Mouse (Mus musculus) midbrain, embryonic 14.5 days (tissue): Measurements from ENCODE around the gene Hyal1. TPM values are rescaled to one million over a fixed set of nuclear protein-coding genes. Genes with fewer than 3 reads are reported as not detected.

ENCODE experiments used
- ATAC-seq: fragments of 200-750 bp; cut with Nextera tagmentation; 2 replicates; pipeline ENCODE4 v1.8.0; 2017; ENCODE audit warnings: moderate number of reproducible peaks, moderate library complexity; ENCODE audit not compliant: low FRiP score, low TSS enrichment
- DNase-seq: peaks from one replicate; pipeline ENCODE4 v3.0.0-alpha.2; 2015
- H3K27ac ChIP-seq: fragments of 300-500 bp; sonication (generic); replicated peaks from 2 replicates; pipeline ENCODE4 v1.5.1; 2014; ENCODE audit warnings: mild to moderate bottlenecking, low read depth, low read length, moderate library complexity
- H3K27me3 ChIP-seq: fragments of 300-500 bp; sonication (generic); 2 replicates; pipeline ENCODE4 v1.6.1; 2014; ENCODE audit warnings: low read length, control low read depth, mixed read lengths; ENCODE audit not compliant: control insufficient read depth, insufficient read depth
- H3K36me3 ChIP-seq: fragments of 300-500 bp; sonication (generic); 2 replicates; pipeline ENCODE4 v1.6.1; 2014; ENCODE audit warnings: low read length, control low read depth; ENCODE audit not compliant: control insufficient read depth, insufficient read depth
- H3K4me1 ChIP-seq: fragments of 300-500 bp; sonication (generic); 2 replicates; pipeline ENCODE4 v1.6.1; 2014; ENCODE audit warnings: mild to moderate bottlenecking, antibody characterized with exemption, low read length, control low read depth; ENCODE audit not compliant: control insufficient read depth, insufficient read depth
- H3K4me2 ChIP-seq: fragments of 300-500 bp; sonication (generic); 2 replicates; pipeline ENCODE4 v1.6.1; 2014; ENCODE audit warnings: mild to moderate bottlenecking, low read length, moderate library complexity
- H3K4me3 ChIP-seq: fragments of 300-500 bp; sonication (generic); replicated peaks from 2 replicates; pipeline ENCODE4 v1.5.1; 2014; ENCODE audit warnings: low read depth, low read length
- H3K9ac ChIP-seq: fragments of 300-500 bp; sonication (generic); replicated peaks from 2 replicates; pipeline ENCODE4 v1.6.1; 2014; ENCODE audit warnings: mild to moderate bottlenecking, low read length, moderate library complexity
- H3K9me3 ChIP-seq: fragments of 300-500 bp; sonication (generic); 2 replicates; pipeline ENCODE4 v1.6.1; 2016; ENCODE audit warnings: low read length, control low read depth, mixed read lengths; ENCODE audit not compliant: control insufficient read depth
- WGBS: fragments of 180-500 bp; shearing (Covaris S2); extraction: QIAGEN DNeasy Blood & Tissue Kit; methylation state at CpG from one replicate; pipeline ENCODE4 v1.1.7; 2014; 5-methylcytosine and 5-hydroxymethylcytosine counted together
- polyA plus RNA-seq: library from polyadenylated mRNA; unstranded; fragments of >200 nt; fragmentation: Nextera tagmentation; extraction: Ambion mirVana; gene quantifications from 2 replicates; pipeline ENCODE4 v1.2.1, GENCODE M21; 2014

Gene Hyal1
- polyA plus RNA-seq, 1 experiment from 2014 or later = 3.4 TPM

- ATAC-seq = no peak
- no peak for DNase-seq
- Histone ChIP-seq H3K27me3 (no peaks in the 10 kb centered on the region), H3K4me1 (no peaks in the 10 kb centered on the region), H3K27ac (no peak overlapping the region), H3K36me3 (peaks cover 42% of the 10 kb centered on the region), H3K9me3 (no peaks in the 10 kb centered on the region), H3K4me3 (no peak overlapping the region), H3K9ac (no peak overlapping the region), H3K4me2 (no peak overlapping the region)
- 79% methylated on average over 8 of the region's 8 CpGs for WGBS
These were observed 17.7 kb downstream of the Hyal1 start for GRCm38 (mm10) chr9:107594281-107595062.

GRCm38 (mm10) chr9:107596619-107597569, 20.2 kb downstream of the Hyal1 start:
- no peaks in the 10 kb centered on the region for H3K9me3 ChIP-seq

GRCm38 (mm10) chr9:107598385-107598784, 21.7 kb downstream of the Hyal1 start:
- ATAC-seq (no peak), DNase-seq (no peak)
- Histone ChIP-seq H3K4me3 (no peak overlapping the region), H3K27me3 (no peaks in the 10 kb centered on the region), H3K4me1 (0 out of 2 replicates have a peak, but pooled peaks cover 5% of the 10 kb centered on the region), H3K9ac (no peak overlapping the region), H3K27ac (no peak overlapping the region), H3K9me3 (no peaks in the 10 kb centered on the region), H3K36me3 (peaks cover 10% of the 10 kb centered on the region; the same call in 1 of the 2 replicates), H3K4me2 (no peak overlapping the region)
- WGBS = 86% methylated on average over 5 of the region's 5 CpGs

More at GRCm38 (mm10) chr9:107596619-107597569, 20.2 kb downstream of the Hyal1 start:
- whole genome bisulfite sequencing = 90% methylated on average over 11 of the region's 11 CpGs
- no peaks in the 10 kb centered on the region for H3K27me3 ChIP-seq
- no peak overlapping the region for H3K27ac ChIP-seq
- H3K4me3 ChIP-seq = no peak overlapping the region
- no peak for ATAC-seq
- no peak overlapping the region for H3K9ac ChIP-seq
- peaks cover 20% of the 10 kb centered on the region for H3K36me3 ChIP-seq
- no peak for DNase-seq
- H3K4me1 ChIP-seq = no peaks in the 10 kb centered on the region
- no peak overlapping the region for H3K4me2 ChIP-seq

GRCm38 (mm10) chr9:107599433-107599832, 22.7 kb downstream of the Hyal1 start:
- no peaks in the 10 kb centered on the region for H3K9me3 ChIP-seq
- 90% methylated on average over 9 of the region's 9 CpGs for WGBS
- DNase-seq (no peak), ATAC-seq (no peak)
- H3K4me1 ChIP-seq = 0 out of 2 replicates have a peak, but pooled peaks cover 5% of the 10 kb centered on the region
- no peak overlapping the region for H3K27ac ChIP-seq
- H3K27me3 ChIP-seq = no peaks in the 10 kb centered on the region
- no peak overlapping the region for H3K4me3 ChIP-seq
- no peaks in the 10 kb centered on the region for H3K36me3 ChIP-seq
- H3K4me2 ChIP-seq = no peak overlapping the region
- no peak overlapping the region for H3K9ac ChIP-seq

- no peak for ATAC-seq
- Histone ChIP-seq H3K27ac (no peak overlapping the region), H3K9ac (no peak overlapping the region), H3K27me3 (no peaks in the 10 kb centered on the region), H3K36me3 (no peaks in the 10 kb centered on the region), H3K4me3 (no peak overlapping the region), H3K9me3 (no peaks in the 10 kb centered on the region), H3K4me2 (no peak overlapping the region), H3K4me1 (0 out of 2 replicates have a peak, but pooled peaks cover 9% of the 10 kb centered on the region)
- WGBS = 75% methylated on average over 14 of the region's 14 CpGs
- peak; percentile 61 for DNase-seq
These were observed 23.1 kb downstream of the Hyal1 start for GRCm38 (mm10) chr9:107599842-107600241.

- H3K4me2 ChIP-seq = no peak overlapping the region
- no peak overlapping the region for H3K4me3 ChIP-seq
- H3K9me3 ChIP-seq = no peaks in the 10 kb centered on the region
- DNase-seq (no peak), ATAC-seq (no peak)
- no peak overlapping the region for H3K9ac ChIP-seq
- H3K36me3 ChIP-seq = no peaks in the 10 kb centered on the region
- H3K27ac ChIP-seq = no peak overlapping the region
- H3K4me1 ChIP-seq = 0 out of 2 replicates have a peak, but pooled peaks cover 12% of the 10 kb centered on the region
- no peaks in the 10 kb centered on the region for H3K27me3 ChIP-seq
- WGBS = 83% methylated on average over 12 of the region's 12 CpGs
These were observed 24.0 kb downstream of the Hyal1 start for GRCm38 (mm10) chr9:107600745-107601144.

GRCm38 (mm10) chr9:107601275-107601674, 24.5 kb downstream of the Hyal1 start:
- Histone ChIP-seq H3K36me3 (no peaks in the 10 kb centered on the region), H3K4me3 (no peak overlapping the region), H3K9ac (no peak overlapping the region), H3K4me1 (0 out of 2 replicates have a peak, but pooled peaks cover 12% of the 10 kb centered on the region), H3K27me3 (no peaks in the 10 kb centered on the region), H3K27ac (no peak overlapping the region), H3K9me3 (no peaks in the 10 kb centered on the region), H3K4me2 (no peak overlapping the region)
- ATAC-seq (no peak), DNase-seq (no peak)
- 90% methylated on average over 11 of the region's 11 CpGs for WGBS

GRCm38 (mm10) chr9:107602068-107602648, 25.4 kb downstream of the Hyal1 start:
- H3K9ac ChIP-seq = no peak overlapping the region
- H3K9me3 ChIP-seq = no peaks in the 10 kb centered on the region
- H3K27ac ChIP-seq = peak overlapping the region; percentile 9; the same call in 1 of the 2 replicates
- H3K4me1 ChIP-seq = 0 out of 2 replicates have a peak, but pooled peaks cover 12% of the 10 kb centered on the region
- ATAC-seq = peak; percentile 73; the same call in 1 of the 2 replicates
- peak; percentile 96 for DNase-seq
- no peak overlapping the region for H3K4me2 ChIP-seq
- 15% methylated on average over 10 of the region's 10 CpGs for WGBS
- H3K27me3 ChIP-seq = no peaks in the 10 kb centered on the region
- H3K36me3 ChIP-seq = no peaks in the 10 kb centered on the region
- H3K4me3 ChIP-seq = no peak overlapping the region
